Mouse (Mus musculus) stomach, postnatal 0 days (tissue): ENCODE results near the gene Stk16. TPM values are rescaled to one million over a fixed set of nuclear protein-coding genes. Genes with fewer than 3 reads are reported as not detected.

Experiments used
- ATAC-seq: fragments of 200-750 bp; cut with Nextera tagmentation; 2 replicates; pipeline ENCODE4 v1.8.0; 2017; ENCODE audit not compliant: low FRiP score, low TSS enrichment
- DNase-seq: peaks from one replicate; pipeline ENCODE4 v3.0.0-alpha.2; 2016; ENCODE audit warnings: low spot score
- H3K27ac ChIP-seq: fragments of 300-500 bp; sonication (generic); replicated peaks from 2 replicates; pipeline ENCODE4 v1.5.1; 2014; ENCODE audit warnings: mild to moderate bottlenecking, control low read depth
- H3K27me3 ChIP-seq: fragments of 300-500 bp; sonication (generic); 2 replicates; pipeline ENCODE4 v1.6.1; 2014; ENCODE audit warnings: low read length; ENCODE audit not compliant: control insufficient read depth, insufficient read depth
- H3K36me3 ChIP-seq: fragments of 300-500 bp; sonication (generic); 2 replicates; pipeline ENCODE4 v1.6.1; 2014; ENCODE audit warnings: low read length, mixed read lengths; ENCODE audit not compliant: control insufficient read depth, insufficient read depth
- H3K4me1 ChIP-seq: fragments of 300-500 bp; sonication (generic); replicated peaks from 2 replicates; pipeline ENCODE4 v1.6.1; 2014; ENCODE audit warnings: antibody characterized with exemption; ENCODE audit not compliant: control insufficient read depth, insufficient read depth
- H3K4me2 ChIP-seq: fragments of 300-500 bp; sonication (generic); replicated peaks from 2 replicates; pipeline ENCODE4 v1.6.1; 2014; ENCODE audit warnings: low read depth, mild to moderate bottlenecking, control low read depth, moderate library complexity
- H3K4me3 ChIP-seq: fragments of 300-500 bp; sonication (generic); 2 replicates; pipeline ENCODE4 v1.5.1; 2014; ENCODE audit warnings: low read depth, low read length, control low read depth
- H3K9ac ChIP-seq: fragments of 300-500 bp; sonication (generic); 2 replicates; pipeline ENCODE4 v1.6.1; 2014; ENCODE audit warnings: mild to moderate bottlenecking, low read length, control low read depth, mixed read lengths
- H3K9me3 ChIP-seq: fragments of 300-500 bp; sonication (generic); 2 replicates; pipeline ENCODE4 v1.6.1; 2016; ENCODE audit warnings: low read length; ENCODE audit not compliant: control insufficient read depth
- CTCF ChIP-seq: IDR thresholded peaks from 2 replicates; pipeline ENCODE4 v1.5.1; 2016; ENCODE audit warnings: antibody characterized with exemption, low read depth, mild to moderate bottlenecking, moderate library complexity
- EP300 ChIP-seq: optimal IDR thresholded peaks from 2 replicates; pipeline ENCODE3; 2016; ENCODE audit warnings: antibody characterized with exemption
- WGBS: fragments of 180-500 bp; shearing (Covaris S2); extraction: QIAGEN DNeasy Blood & Tissue Kit; methylation state at CpG from one replicate; pipeline ENCODE4 v1.1.7; 2014; 5-methylcytosine and 5-hydroxymethylcytosine counted together
- polyA plus RNA-seq: library from polyadenylated mRNA; unstranded; fragments of >200 nt; fragmentation: Nextera tagmentation; extraction: Ambion mirVana; gene quantifications from 2 replicates; pipeline ENCODE4 v1.2.1, GENCODE M21; 2015

The Stk16 gene
- 57.9 and 58.1 TPM in 2 replicates for polyA plus RNA-seq

DNA sequence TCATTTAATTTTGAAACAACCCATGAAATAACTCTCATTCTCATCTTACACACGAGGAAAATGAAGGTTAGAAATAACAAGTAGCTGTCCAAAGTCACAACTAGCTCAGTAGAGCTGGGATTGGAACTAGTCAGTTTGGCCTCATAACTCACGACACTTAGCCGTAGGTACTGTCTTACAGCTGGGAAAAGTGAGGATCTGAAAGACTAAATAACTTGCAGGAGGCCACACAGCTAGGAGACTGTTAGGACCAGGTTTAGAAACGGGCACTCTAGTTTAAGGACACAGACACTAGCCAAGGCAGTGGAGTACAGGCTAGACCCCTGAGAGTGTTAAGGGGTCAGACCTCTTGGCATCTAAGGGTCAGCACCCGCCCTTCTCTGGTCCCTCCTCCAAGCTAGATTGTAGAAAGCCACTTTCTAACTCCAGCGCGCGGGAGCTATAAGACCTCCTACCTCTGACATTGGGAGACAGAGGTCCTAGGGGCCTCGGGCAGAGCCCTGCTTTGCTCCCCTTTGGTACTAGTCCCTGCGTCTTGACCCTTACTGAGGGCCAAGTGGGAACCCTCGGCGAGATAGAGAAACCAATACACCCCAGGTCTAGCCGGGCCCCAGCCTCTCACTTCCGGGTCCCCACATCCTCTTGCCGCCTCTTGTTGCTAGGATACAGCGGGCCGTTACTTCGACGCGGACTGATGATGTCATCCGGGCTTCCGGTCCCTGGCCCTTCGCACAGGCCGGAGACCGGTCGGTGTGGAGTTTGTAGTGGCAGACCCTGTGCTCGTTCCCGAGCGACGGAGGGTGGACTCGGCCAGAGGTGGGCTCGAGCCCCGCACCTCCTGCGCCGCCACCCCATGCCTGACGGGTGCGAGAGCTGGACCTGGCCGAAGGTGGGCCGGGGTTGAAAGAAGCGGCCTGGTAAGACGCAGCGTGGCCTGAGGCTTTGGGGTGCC is at the start of gene Stk16, which contains the start of gene Glb1l:
Stk16 (plus strand) TSS at position 703 of the 952 bp plus-strand sequence.
Glb1l (minus strand) TSS at position 678 of the 952 bp plus-strand sequence.
- DNase-seq (peak; percentile 97), ATAC-seq (peak; percentile 83)
- Histone ChIP-seq H3K27me3 (no peaks in the 10 kb centered on the region), H3K9me3 (no peaks in the 10 kb centered on the region), H3K9ac (peak within 1 kb of the TSS; percentile 96), H3K36me3 (peaks cover 9% of the 10 kb centered on the region; the same call in 1 of the 2 replicates), H3K4me3 (peak within 1 kb of the TSS; percentile 91), H3K4me1 (no peaks in the 10 kb centered on the region; the same call in 1 of the 2 replicates), H3K27ac (peak within 1 kb of the TSS; percentile 76), H3K4me2 (peak within 1 kb of the TSS; percentile 95)
- TF ChIP-seq CTCF, result no peak
- TF ChIP-seq EP300, result no peak
- 4% methylated on average over 42 of the region's 42 CpGs for WGBS

DNA sequence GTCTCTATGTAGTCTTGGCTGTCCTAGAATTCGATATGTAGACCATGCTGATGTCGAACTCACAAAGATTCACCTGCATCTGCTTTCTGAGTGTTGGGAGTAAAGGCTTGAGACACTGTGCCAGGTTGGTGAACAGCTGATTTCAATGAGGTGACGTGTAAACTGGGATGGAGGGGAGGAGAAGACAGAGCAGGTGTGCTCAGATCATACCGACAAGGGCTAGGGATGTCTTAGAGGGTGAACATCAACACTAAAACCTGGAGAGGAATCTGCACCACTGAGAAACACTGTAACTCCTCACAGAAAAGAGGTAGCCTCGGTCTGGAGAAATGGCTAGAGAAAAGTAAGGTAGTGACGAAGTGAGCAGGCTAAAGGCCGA is 42.6 kb upstream of the Stk16 start:
- peak overlapping the region; percentile 79; the same call in 1 of the 2 replicates for H3K9ac ChIP-seq
- ATAC-seq (peak; percentile 12), DNase-seq (no peak)
- no peaks in the 10 kb centered on the region for H3K9me3 ChIP-seq
- H3K27ac ChIP-seq, result peak overlapping the region; percentile 90
- 0 out of 2 replicates have a peak, but pooled peaks cover 3% of the 10 kb centered on the region for H3K4me1 ChIP-seq
- no peaks in the 10 kb centered on the region for H3K27me3 ChIP-seq
- WGBS, result 9% methylated on average over 7 of the region's 7 CpGs
- TF ChIP-seq EP300, result no peak
- TF ChIP-seq CTCF, result no peak
- peak overlapping the region; percentile 83 for H3K4me3 ChIP-seq
- peak overlapping the region; percentile 65 for H3K4me2 ChIP-seq
- peaks cover 13% of the 10 kb centered on the region; the same call in 1 of the 2 replicates for H3K36me3 ChIP-seq

- Histone ChIP-seq H3K36me3 (peaks cover 19% of the 10 kb centered on the region; the same call in 1 of the 2 replicates), H3K4me2 (peak within 1 kb of the TSS; percentile 65), H3K27ac (peak within 1 kb of the TSS; percentile 90), H3K27me3 (no peaks in the 10 kb centered on the region), H3K9ac (peak within 1 kb of the TSS; percentile 79), H3K9me3 (no peaks in the 10 kb centered on the region), H3K4me1 (0 out of 2 replicates have a peak, but pooled peaks cover 3% of the 10 kb centered on the region), H3K4me3 (peak within 1 kb of the TSS; percentile 83)
- TF ChIP-seq EP300, result no peak
- TF ChIP-seq CTCF, result no peak
- WGBS, result 2% methylated on average over 58 of the region's 59 CpGs
- ATAC-seq, result peak; percentile 98
- DNase-seq, result peak; percentile 99
Measured at GRCm38 (mm10) chr1:75168472-75169464, 41.9 kb upstream of the Stk16 start, which contains the start of gene Zfand2b. Gene Zfand2b, plus strand, starts transcription at chr1:75168646.

GRCm38 (mm10) chr1:75179334-75180104 is 31.1 kb upstream of the Stk16 start:
- H3K9me3 ChIP-seq, result no peaks in the 10 kb centered on the region
- peak; percentile 61 for DNase-seq
- H3K9ac ChIP-seq, result peak overlapping the region; percentile 69
- peak; percentile 48 for ATAC-seq
- TF ChIP-seq CTCF (no peak), EP300 (no peak)
- WGBS, result 7% methylated on average over 23 of the region's 23 CpGs
- H3K27me3 ChIP-seq, result no peaks in the 10 kb centered on the region
- peaks cover 11% of the 10 kb centered on the region; the same call in 1 of the 2 replicates for H3K36me3 ChIP-seq
- H3K4me2 ChIP-seq, result peak overlapping the region; percentile 92
- H3K27ac ChIP-seq, result peak overlapping the region; percentile 81
- peak overlapping the region; percentile 62 for H3K4me3 ChIP-seq
- H3K4me1 ChIP-seq, result peaks cover 7% of the 10 kb centered on the region; the same call in 1 of the 2 replicates
